Mouse (Mus musculus) midbrain, embryonic 16.5 days (tissue): ENCODE data around the gene Thop1. TPM values are rescaled to one million over a fixed set of nuclear protein-coding genes. Genes with fewer than 3 reads are reported as not detected.

ENCODE experiments used
- ATAC-seq: fragments of 200-750 bp; cut with Nextera tagmentation; 2 replicates; pipeline ENCODE4 v1.8.0; 2017; ENCODE audit warnings: moderate TSS enrichment
- H3K27ac ChIP-seq: fragments of 300-500 bp; sonication (generic); 2 replicates; pipeline ENCODE4 v1.5.1; 2014; ENCODE audit warnings: mild to moderate bottlenecking, low read length, mixed read lengths
- H3K27me3 ChIP-seq: fragments of 300-500 bp; sonication (generic); 2 replicates; pipeline ENCODE4 v1.6.1; 2014; ENCODE audit warnings: low read depth, low read length, mixed read lengths; ENCODE audit not compliant: control insufficient read depth, insufficient read depth
- H3K36me3 ChIP-seq: fragments of 300-500 bp; sonication (generic); 2 replicates; pipeline ENCODE4 v1.6.1; 2014; ENCODE audit warnings: mild to moderate bottlenecking, low read length, moderate library complexity, mixed read lengths; ENCODE audit not compliant: control insufficient read depth, insufficient read depth
- H3K4me1 ChIP-seq: fragments of 300-500 bp; sonication (generic); 2 replicates; pipeline ENCODE4 v1.6.1; 2014; ENCODE audit warnings: mild to moderate bottlenecking, low read length, mixed read lengths; ENCODE audit not compliant: control insufficient read depth, insufficient read depth
- H3K4me2 ChIP-seq: fragments of 300-500 bp; sonication (generic); 2 replicates; pipeline ENCODE4 v1.6.1; 2014; ENCODE audit warnings: mild to moderate bottlenecking, low read length, mixed read lengths
- H3K4me3 ChIP-seq: fragments of 300-500 bp; sonication (generic); 2 replicates; pipeline ENCODE4 v1.5.1; 2014; ENCODE audit warnings: low read depth, mild to moderate bottlenecking, low read length, moderate library complexity, mixed read lengths
- H3K9ac ChIP-seq: fragments of 300-500 bp; sonication (generic); 2 replicates; pipeline ENCODE4 v1.6.1; 2014; ENCODE audit warnings: low read depth, low read length, mixed read lengths
- H3K9me3 ChIP-seq: fragments of 300-500 bp; sonication (generic); replicated peaks from 2 replicates; pipeline ENCODE4 v1.6.1; 2014; ENCODE audit warnings: mild to moderate bottlenecking, low read length, mixed read lengths; ENCODE audit not compliant: control insufficient read depth, poor library complexity, severe bottlenecking
- WGBS: fragments of 180-500 bp; shearing (Covaris S2); extraction: QIAGEN DNeasy Blood & Tissue Kit; methylation state at CpG from one replicate; pipeline ENCODE4 v1.1.7; 2014; 5-methylcytosine and 5-hydroxymethylcytosine counted together
- polyA plus RNA-seq: library from polyadenylated mRNA; unstranded; fragments of >200 nt; fragmentation: Nextera tagmentation; extraction: Ambion mirVana; gene quantifications from 2 replicates; pipeline ENCODE4 v1.2.1, GENCODE M21; 2015

The Thop1 gene
- 47.3 and 51.6 TPM in 2 replicates for polyA plus RNA-seq

DNA sequence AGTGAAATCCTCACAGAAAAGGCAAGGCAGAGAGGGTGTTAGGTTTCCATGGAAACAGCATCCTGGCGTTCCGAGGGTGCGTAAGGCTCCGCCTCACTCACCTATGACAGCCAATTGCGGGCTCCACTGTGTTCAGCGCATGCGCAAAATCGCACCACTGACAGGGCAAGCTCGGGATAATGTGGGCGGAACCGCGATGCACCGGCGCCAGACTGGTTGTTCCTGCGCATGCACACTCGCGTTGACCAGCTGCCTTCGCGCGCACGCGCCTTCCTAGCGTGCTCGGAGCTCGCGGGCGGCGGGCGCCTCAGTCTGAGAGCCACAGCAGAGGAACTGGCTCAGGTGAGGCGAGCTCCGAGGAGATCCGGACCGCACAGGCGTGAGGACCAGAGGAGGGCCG is at the start of gene Thop1:
TSS of gene Thop1 (plus strand) at position 200 of the 400 bp plus-strand sequence.
- Histone ChIP-seq H3K9ac (peak within 1 kb of the TSS; percentile 80), H3K4me2 (peak within 1 kb of the TSS; percentile 78), H3K4me3 (peak within 1 kb of the TSS; percentile 70), H3K4me1 (peaks cover 19% of the 10 kb centered on the region), H3K36me3 (peaks cover 15% of the 10 kb centered on the region), H3K27ac (peak within 1 kb of the TSS; percentile 74), H3K27me3 (no peaks in the 10 kb centered on the region), H3K9me3 (no peaks in the 10 kb centered on the region; the same call in 1 of the 2 replicates)
- under 1% methylated on average over 35 of the region's 35 CpGs for WGBS
- peak; percentile 93 for ATAC-seq

DNA sequence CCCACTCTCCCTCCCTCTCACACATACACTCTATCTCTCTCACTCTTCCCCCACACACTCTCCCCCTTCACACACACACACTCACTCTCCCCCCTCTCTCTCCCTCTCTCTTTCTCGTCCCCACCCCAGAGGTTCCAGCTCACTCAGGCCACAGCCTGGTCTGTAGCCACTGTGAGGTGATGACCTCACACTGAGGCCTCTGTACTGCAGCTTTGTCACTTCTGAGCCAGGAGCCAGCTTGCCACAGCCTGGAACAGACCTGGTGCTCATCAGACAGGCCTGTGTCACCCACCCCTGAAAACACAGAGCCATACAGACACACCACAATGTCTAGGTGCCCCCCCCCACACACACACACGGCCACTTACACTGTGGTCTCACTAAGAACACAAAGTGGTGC is 49.6 kb upstream of the Thop1 start:
- Histone ChIP-seq H3K4me2 (no peak overlapping the region), H3K4me3 (no peak overlapping the region), H3K27me3 (no peaks in the 10 kb centered on the region), H3K4me1 (peaks cover 25% of the 10 kb centered on the region), H3K9ac (0 out of 2 replicates have a peak overlapping the region, but pooled peaks have one; percentile 28), H3K36me3 (0 out of 2 replicates have a peak, but pooled peaks cover 2% of the 10 kb centered on the region), H3K9me3 (no peaks in the 10 kb centered on the region), H3K27ac (no peak overlapping the region)
- 56% methylated on average over 2 of the region's 2 CpGs for WGBS
- ATAC-seq, result no peak

DNA sequence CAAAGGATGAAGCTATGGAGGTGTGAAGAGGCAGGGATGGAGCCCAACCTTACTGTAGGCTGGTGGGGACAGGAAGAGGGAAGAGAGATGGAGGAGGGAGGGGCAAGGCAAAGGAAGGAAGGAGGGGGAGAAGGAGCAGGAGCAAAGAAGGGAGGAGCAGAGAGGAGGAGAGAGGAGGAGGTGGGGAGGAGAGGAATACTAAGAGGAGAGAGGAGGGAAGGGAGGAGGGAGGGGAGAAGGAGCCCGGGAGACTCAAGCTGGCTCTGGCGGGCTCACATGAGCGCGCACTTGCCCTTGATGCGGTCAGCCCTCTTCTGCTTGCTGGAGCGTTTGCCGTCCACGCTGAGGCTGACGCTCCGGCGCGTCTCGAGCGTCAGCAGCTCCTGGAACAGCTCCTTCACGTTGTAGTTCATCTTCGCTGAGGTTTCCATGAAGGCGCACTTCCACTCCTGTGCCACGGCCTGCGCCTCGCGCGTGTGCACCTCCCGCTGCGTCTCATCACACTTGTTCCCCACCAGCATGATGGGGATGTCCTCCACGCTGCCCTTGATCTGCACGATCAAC is 48.2 kb upstream of the Thop1 start:
- Histone ChIP-seq H3K9ac (0 out of 2 replicates have a peak overlapping the region, but pooled peaks have one; percentile 26), H3K36me3 (0 out of 2 replicates have a peak, but pooled peaks cover 2% of the 10 kb centered on the region), H3K9me3 (no peaks in the 10 kb centered on the region), H3K27me3 (no peaks in the 10 kb centered on the region), H3K4me1 (peaks cover 30% of the 10 kb centered on the region), H3K27ac (no peak overlapping the region), H3K4me2 (peak overlapping the region; percentile 33), H3K4me3 (no peak overlapping the region)
- ATAC-seq, result no peak
- WGBS, result 12% methylated on average over 25 of the region's 26 CpGs

DNA sequence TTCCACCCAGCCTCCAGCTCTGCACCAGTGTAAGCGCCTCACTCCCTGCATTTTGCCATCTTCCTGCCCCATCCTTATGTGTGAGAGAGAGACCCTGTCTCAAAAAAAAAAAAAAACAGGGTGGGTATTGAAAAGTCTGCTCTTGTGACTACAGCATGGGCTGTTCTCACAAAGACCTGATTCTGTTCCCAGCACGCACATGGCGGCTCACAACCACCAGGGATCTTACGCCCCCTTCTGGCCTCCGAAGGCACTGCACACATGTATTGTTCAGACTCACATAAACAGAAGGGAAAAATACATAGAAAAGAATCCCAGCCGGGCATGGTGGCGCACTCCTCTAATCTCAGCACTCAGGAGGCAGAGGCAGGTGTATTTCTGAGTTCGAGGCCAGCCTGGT is 47.1 kb upstream of the Thop1 start:
- H3K9me3 ChIP-seq, result no peaks in the 10 kb centered on the region
- no peak overlapping the region for H3K4me3 ChIP-seq
- no peak overlapping the region for H3K9ac ChIP-seq
- H3K27ac ChIP-seq, result no peak overlapping the region
- 0 out of 2 replicates have a peak, but pooled peaks cover 2% of the 10 kb centered on the region for H3K36me3 ChIP-seq
- H3K27me3 ChIP-seq, result no peaks in the 10 kb centered on the region
- no peak overlapping the region for H3K4me2 ChIP-seq
- WGBS, result 69% methylated on average over 8 of the region's 8 CpGs
- H3K4me1 ChIP-seq, result peaks cover 30% of the 10 kb centered on the region
- ATAC-seq, result no peak

DNA sequence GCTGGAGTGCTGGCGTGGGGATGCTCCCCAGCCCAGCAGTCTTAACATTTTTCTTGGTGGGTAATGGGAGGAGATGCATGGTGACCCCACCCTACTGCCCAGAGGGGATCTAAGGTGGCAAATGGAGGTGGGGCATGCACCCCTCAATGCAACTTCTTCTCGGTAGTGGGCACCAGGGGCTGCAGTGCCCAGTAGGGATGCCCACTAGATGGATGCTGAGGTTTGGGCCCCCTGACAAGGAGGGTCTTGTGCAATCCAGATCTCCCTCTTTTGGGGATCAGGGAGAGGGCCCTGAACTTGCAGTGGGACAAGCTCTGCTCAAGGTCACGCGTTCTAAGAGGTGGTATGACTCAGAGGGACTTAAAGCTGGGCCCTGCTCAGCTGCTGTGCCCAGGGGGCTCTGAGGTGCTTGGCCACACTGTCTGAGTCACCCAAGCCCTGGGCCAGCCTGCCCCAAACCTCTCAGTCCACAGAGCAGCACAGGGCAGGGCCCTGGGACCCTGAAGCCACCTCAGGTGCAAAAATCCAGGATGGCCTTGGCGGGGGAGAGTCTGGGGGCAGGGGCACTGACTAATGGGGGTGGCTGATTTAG is 45.4 kb upstream of the Thop1 start:
- peak overlapping the region; percentile 94 for H3K9ac ChIP-seq
- ATAC-seq, result peak; percentile 20
- 0 out of 2 replicates have a peak, but pooled peaks cover 2% of the 10 kb centered on the region for H3K36me3 ChIP-seq
- H3K4me3 ChIP-seq, result peak overlapping the region; percentile 62
- H3K27me3 ChIP-seq, result no peaks in the 10 kb centered on the region
- peak overlapping the region; percentile 93 for H3K4me2 ChIP-seq
- H3K27ac ChIP-seq, result no peak overlapping the region; the same call in 1 of the 2 replicates
- 74% methylated on average over 5 of the region's 5 CpGs for WGBS
- peaks cover 30% of the 10 kb centered on the region for H3K4me1 ChIP-seq
- H3K9me3 ChIP-seq, result no peaks in the 10 kb centered on the region

DNA sequence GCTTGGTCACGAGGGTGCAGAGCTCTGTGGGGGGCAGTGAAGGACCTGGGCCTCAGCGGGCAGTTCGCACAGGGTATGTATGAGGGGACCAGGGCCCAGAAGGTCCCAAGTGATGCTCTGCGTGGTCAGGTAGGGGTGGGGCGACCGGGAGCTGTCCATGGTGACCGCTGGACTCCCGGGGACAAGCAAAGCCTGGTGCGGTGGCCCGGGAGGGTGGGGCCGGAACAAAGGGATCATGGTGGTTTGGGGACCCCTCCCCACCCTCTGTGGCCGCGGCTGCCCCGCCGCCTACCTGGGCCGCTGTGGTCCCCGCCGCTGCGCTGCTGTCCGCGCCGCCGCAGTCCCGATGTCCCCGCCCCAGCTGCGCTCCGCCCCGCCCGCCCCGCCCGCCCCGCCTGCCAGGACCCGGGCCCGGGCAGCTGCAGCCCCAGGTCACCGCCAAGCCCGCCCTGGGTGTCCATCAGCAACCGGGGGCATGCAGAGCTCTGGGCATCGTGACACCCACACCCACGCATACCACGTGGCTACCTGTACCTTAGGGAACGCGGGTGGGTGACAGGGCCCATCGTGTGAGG is 44.7 kb upstream of the Thop1 start:
- Histone ChIP-seq H3K9ac (peak overlapping the region; percentile 94), H3K4me2 (peak overlapping the region; percentile 93), H3K9me3 (no peaks in the 10 kb centered on the region), H3K4me1 (peaks cover 30% of the 10 kb centered on the region), H3K27ac (peak overlapping the region; percentile 43), H3K4me3 (peak overlapping the region; percentile 62), H3K27me3 (no peaks in the 10 kb centered on the region), H3K36me3 (0 out of 2 replicates have a peak, but pooled peaks cover 2% of the 10 kb centered on the region)
- WGBS, result 1% methylated on average over 43 of the region's 43 CpGs
- ATAC-seq, result peak; percentile 52

DNA sequence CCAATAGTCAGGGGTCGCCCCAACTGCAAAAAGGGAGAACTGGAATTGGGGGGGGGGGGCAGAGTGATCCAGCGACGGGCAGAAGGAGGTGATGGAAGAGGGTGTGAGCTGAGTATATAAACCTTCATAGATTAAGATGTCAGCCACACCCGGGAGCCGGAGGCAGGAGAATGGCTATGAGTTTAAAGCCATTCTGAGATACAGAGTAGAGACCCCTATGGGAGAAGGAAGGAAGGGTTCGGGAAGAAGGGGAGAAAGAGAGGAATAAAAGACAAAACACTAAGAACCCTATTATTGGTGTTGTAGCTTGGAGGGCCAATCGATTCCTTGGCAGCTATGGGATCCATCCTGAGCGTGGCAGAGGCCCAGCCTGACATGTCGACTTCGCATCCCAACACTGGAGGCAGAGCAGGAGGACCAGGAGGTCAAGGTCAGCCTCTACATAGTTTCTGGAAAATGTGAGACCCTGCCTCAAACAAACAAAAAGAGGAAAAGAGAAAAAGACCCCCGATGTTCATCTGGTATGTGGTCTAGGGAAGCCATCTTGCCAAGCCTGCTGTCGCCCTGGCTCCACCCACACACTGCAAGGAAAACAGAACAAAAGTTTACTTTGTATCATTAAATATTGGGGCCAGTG is 44.1 kb upstream of the Thop1 start, which contains the start of gene Diras1:
TSS of gene Diras1 (minus strand) at position 24 of the 637 bp plus-strand sequence.
- 45% methylated on average over 12 of the region's 12 CpGs for WGBS
- H3K27me3 ChIP-seq, result no peaks in the 10 kb centered on the region

DNA sequence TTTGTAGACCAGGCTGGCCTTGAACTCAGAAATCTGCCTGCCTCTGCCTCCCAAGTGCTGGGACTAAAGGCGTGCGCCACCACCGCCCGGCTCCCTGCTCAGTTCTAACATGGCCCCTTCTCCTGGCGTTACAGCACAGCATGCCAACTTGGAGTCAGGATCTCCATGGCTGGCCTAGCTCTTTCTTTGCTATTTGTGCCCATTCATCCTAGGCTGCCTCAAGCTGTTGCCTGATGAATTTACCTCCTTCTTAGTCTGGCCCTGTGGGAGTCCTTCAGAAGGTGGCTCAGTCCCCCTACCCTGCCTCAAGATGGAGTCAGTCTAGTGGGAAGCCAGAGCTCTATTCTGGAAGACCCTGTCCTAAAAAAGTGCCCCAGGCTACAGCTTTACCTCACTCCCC is 43.0 kb upstream of the Thop1 start:
- no peak overlapping the region for H3K4me3 ChIP-seq
- 91% methylated on average over 5 of the region's 5 CpGs for WGBS
- no peak for ATAC-seq
- peaks cover 15% of the 10 kb centered on the region for H3K36me3 ChIP-seq
- H3K9ac ChIP-seq, result no peak overlapping the region
- H3K4me2 ChIP-seq, result no peak overlapping the region
- H3K4me1 ChIP-seq, result peaks cover 25% of the 10 kb centered on the region
- no peaks in the 10 kb centered on the region for H3K27me3 ChIP-seq
- H3K27ac ChIP-seq, result no peak overlapping the region
- no peaks in the 10 kb centered on the region for H3K9me3 ChIP-seq

More for the DNA sequence above, 44.1 kb upstream of the Thop1 start, which contains the start of gene Diras1:
- peak within 1 kb of the TSS; percentile 62 for H3K4me3 ChIP-seq
- peak within 1 kb of the TSS; percentile 94 for H3K9ac ChIP-seq
- ATAC-seq, result no peak
- peak within 1 kb of the TSS; percentile 93 for H3K4me2 ChIP-seq
- peaks cover 30% of the 10 kb centered on the region for H3K4me1 ChIP-seq
- H3K36me3 ChIP-seq, result peaks cover 6% of the 10 kb centered on the region
- no peaks in the 10 kb centered on the region for H3K9me3 ChIP-seq
- H3K27ac ChIP-seq, result peak within 1 kb of the TSS; percentile 43
